Mouse (Mus musculus): ENCODE data around the gene Olfr704. TPM values are rescaled to one million over a fixed set of nuclear protein-coding genes. Genes with fewer than 3 reads are reported as not detected.

The Olfr704 gene
- polyA plus RNA-seq, 1 experiment from 2014 or later: not detected

Other genes with a start within 250 kb of the Olfr704 start
- gene Olfr693, start 182.6 kb upstream of the Olfr704 start, polyA plus RNA-seq (2016; fragmentation: Nextera tagmentation; extraction: Ambion mirVana): not detected in 2 replicates
- not detected in 2 replicates for gene Olfr694, start 171.4 kb upstream of the Olfr704 start, polyA plus RNA-seq (2016; fragmentation: Nextera tagmentation; extraction: Ambion mirVana)
- gene Olfr695, start 146.8 kb upstream of the Olfr704 start, polyA plus RNA-seq (2016; fragmentation: Nextera tagmentation; extraction: Ambion mirVana): not detected in 2 replicates
- gene Olfr697, start 120.7 kb upstream of the Olfr704 start, polyA plus RNA-seq (2016; fragmentation: Nextera tagmentation; extraction: Ambion mirVana): not detected in 2 replicates
- not detected in 2 replicates for gene Olfr698, start 107.8 kb upstream of the Olfr704 start, polyA plus RNA-seq (2016; fragmentation: Nextera tagmentation; extraction: Ambion mirVana)
- gene Olfr699, start 70.0 kb upstream of the Olfr704 start, polyA plus RNA-seq (2016; fragmentation: Nextera tagmentation; extraction: Ambion mirVana): not detected in 2 replicates
- gene Olfr700, start 54.4 kb upstream of the Olfr704 start, polyA plus RNA-seq (2016; fragmentation: Nextera tagmentation; extraction: Ambion mirVana): not detected in 2 replicates
- not detected in 2 replicates for gene Olfr701, start 49.1 kb upstream of the Olfr704 start, polyA plus RNA-seq (2016; fragmentation: Nextera tagmentation; extraction: Ambion mirVana)
- gene Olfr702, start 29.3 kb upstream of the Olfr704 start, polyA plus RNA-seq (2016; fragmentation: Nextera tagmentation; extraction: Ambion mirVana): not detected in 2 replicates
- not detected in 2 replicates for gene Olfr703, start 19.8 kb upstream of the Olfr704 start, polyA plus RNA-seq (2016; fragmentation: Nextera tagmentation; extraction: Ambion mirVana)
- not detected in 2 replicates for gene Olfr705, start 13.7 kb downstream of the Olfr704 start, polyA plus RNA-seq (2016; fragmentation: Nextera tagmentation; extraction: Ambion mirVana)
- gene Olfr706, start 25.0 kb downstream of the Olfr704 start, polyA plus RNA-seq (2016; fragmentation: Nextera tagmentation; extraction: Ambion mirVana): not detected in 2 replicates
- gene Olfr707, start 38.1 kb downstream of the Olfr704 start, polyA plus RNA-seq (2016; fragmentation: Nextera tagmentation; extraction: Ambion mirVana): not detected in 2 replicates
- not detected in 2 replicates for gene Olfr1532-ps1, start 44.8 kb downstream of the Olfr704 start, polyA plus RNA-seq (2016; fragmentation: Nextera tagmentation; extraction: Ambion mirVana)
- not detected in 2 replicates for gene Olfr709-ps1, start 69.0 kb downstream of the Olfr704 start, polyA plus RNA-seq (2016; fragmentation: Nextera tagmentation; extraction: Ambion mirVana)
- gene Olfr710, start 85.1 kb downstream of the Olfr704 start, polyA plus RNA-seq (2016; fragmentation: Nextera tagmentation; extraction: Ambion mirVana): not detected in 2 replicates
- gene Olfr6, start 100.8 kb downstream of the Olfr704 start, polyA plus RNA-seq (2016; fragmentation: Nextera tagmentation; extraction: Ambion mirVana): not detected in 2 replicates
- not detected in 2 replicates for gene Olfr711, start 112.3 kb downstream of the Olfr704 start, polyA plus RNA-seq (2016; fragmentation: Nextera tagmentation; extraction: Ambion mirVana)
- gene Olfr2, start 142.9 kb downstream of the Olfr704 start, polyA plus RNA-seq (2016; fragmentation: Nextera tagmentation; extraction: Ambion mirVana): not detected in 2 replicates
- not detected in 2 replicates for gene Olfr713, start 168.0 kb downstream of the Olfr704 start, polyA plus RNA-seq (2016; fragmentation: Nextera tagmentation; extraction: Ambion mirVana)
- gene Olfr714, start 207.8 kb downstream of the Olfr704 start, polyA plus RNA-seq (2016; fragmentation: Nextera tagmentation; extraction: Ambion mirVana): not detected in 2 replicates
- gene Olfr17, start 230.0 kb downstream of the Olfr704 start, polyA plus RNA-seq (2016; fragmentation: Nextera tagmentation; extraction: Ambion mirVana): not detected in 2 replicates
- not detected in 2 replicates for gene Olfr715b, start 247.2 kb downstream of the Olfr704 start, polyA plus RNA-seq (2016; fragmentation: Nextera tagmentation; extraction: Ambion mirVana)